Mouse (Mus musculus) spleen, adult 12 weeks (tissue): ENCODE data around the gene Prss29.

Experiments used
- DNase-seq: peaks from one replicate; pipeline ENCODE4 v3.0.0; 2022; ENCODE audit warnings: low spot score

The Prss29 gene

GRCm38 (mm10) chr17:25318354-25318753 is at the start of gene Prss29:
Gene Prss29, plus strand, starts transcription at chr17:25318654.
- no peak for DNase-seq

DNA sequence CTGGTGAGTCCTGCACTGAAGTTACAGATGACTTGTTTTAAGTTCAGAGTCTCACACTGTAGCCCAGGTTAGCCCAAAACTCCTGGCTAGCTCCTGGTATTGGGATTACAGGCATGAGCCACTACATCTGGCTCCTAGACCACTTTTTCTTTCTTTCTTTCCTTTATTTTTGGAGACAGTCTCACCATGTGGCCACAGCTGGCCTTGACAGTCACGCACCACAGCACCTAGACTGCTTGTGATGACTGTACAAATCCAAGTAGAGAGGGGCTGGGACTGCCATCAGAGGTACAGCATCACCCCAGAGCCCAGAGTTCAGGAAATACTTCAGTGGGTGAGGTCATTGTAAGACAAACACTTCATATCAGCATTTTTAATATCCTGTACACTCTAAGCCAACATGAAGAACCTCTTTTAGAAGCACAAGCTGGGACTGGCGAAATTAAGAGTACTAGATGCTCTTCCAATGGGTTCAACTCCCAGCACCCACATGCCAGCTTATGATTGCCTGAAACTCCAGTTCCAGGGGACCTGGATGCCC is 47.6 kb upstream of the Prss29 start:
- DNase-seq, result no peak

GRCm38 (mm10) chr17:25272326-25272725 is 46.1 kb upstream of the Prss29 start:
- DNase-seq, result peak; percentile 42

- DNase-seq, result peak; percentile 92
These were observed 45.3 kb upstream of the Prss29 start for GRCm38 (mm10) chr17:25272951-25273705.

DNA sequence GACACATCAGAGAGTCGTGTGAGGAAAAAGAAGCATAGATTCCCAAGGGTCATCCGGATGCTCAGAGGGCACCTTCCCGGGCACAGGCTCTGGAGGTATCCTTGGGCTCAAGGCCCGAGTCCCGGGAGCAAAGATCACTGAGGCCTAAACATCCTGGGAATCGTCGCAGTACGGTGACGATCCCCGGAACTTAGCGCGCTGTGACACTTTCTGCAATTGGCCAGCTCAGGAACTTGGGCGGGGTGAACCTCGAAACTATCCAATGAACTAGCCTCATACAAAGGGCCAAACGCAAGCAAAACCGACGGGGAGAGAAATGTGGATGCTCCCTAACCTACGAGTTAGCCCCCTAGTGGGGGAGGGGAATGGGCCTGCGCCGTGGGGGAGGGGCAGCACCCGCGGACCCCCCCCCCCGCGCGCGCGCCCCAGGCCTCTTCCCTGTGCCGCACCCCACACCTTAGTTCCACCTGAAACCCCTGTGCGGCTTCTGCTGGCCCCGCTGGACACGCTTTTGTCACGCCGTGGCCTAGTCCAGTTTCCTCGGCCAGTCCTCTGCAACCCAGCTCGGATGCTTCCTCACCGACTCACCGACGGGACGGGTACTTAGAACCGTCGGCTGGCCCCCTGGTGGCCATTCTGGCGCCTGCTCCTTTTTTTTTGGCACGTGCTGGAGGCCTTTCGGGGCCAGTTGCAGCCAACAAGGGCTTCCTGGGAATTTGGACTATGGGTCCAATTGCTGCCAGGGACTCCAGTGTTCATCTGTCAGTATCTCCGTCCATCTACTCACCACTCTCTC is 44.5 kb upstream of the Prss29 start:
- DNase-seq, result peak; percentile 94

GRCm38 (mm10) chr17:25274571-25275346 is 43.7 kb upstream of the Prss29 start, which contains the start of gene Ube2i:
Gene Ube2i, minus strand, starts transcription at chr17:25274622.
- no peak for DNase-seq

DNA sequence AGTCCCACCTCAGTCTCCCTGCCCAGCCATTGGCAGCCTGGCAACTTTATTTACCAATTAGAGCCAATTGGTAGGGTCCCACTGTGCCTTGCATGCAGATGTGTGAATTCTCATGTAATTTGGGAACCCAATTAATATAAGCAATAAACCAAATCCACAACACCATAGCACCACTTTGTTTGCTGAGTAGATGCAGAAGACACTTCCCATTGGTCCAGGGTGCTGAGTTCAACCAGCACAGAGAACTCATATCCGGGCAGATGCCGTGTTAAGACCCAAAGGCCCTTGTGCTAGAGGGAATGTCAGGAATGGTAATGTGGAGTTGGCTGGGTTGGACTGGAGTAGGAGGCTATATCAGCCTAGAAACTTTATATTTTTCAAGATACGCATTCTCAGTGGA is 42.6 kb upstream of the Prss29 start:
- DNase-seq, result no peak

- peak; percentile 17 for DNase-seq
These were observed 36.3 kb upstream of the Prss29 start for GRCm38 (mm10) chr17:25282133-25282532.

GRCm38 (mm10) chr17:25285033-25285432 is 33.4 kb upstream of the Prss29 start:
- peak; percentile 53 for DNase-seq

DNA sequence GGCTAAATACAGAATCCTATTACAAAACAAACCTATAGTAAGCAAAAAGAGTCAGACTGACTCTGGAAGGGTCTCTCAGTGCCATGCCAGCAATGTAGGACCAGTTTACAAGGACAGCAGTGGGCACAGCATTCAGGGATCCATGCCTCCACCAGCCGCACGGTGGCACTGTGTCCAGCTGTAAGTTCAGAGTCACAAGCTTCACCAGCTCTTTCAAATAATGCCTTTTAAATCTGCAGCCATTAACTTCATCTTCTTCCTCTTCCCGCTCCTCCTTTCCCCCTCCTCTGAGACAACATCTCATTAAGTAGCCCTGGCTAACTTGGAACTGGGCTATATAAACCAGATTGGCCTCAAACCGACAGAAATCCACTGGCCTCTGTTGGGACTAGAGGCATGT is 29.6 kb upstream of the Prss29 start:
- DNase-seq, result no peak

DNA sequence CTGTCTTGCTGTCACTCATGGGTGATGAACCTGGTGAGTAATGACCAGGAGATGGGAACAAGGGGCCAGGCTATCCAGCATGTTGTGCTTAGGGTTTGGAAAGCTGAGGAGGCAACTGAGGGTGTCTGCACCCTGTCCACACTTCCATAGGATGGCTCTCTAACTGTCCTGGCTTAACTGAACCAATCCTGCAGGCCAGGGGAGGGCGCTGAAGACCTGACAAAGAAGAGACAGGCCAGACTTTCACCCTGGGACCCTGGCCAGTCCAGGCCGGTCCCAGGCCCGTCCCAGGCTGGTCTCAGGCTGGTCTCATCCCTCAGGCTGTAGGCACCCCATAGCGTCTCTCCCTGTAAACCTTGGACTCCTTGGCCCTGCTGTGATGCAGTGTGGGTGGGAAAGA is 28.0 kb upstream of the Prss29 start:
- DNase-seq, result no peak

- no peak for DNase-seq
These were observed 25.0 kb upstream of the Prss29 start for GRCm38 (mm10) chr17:25293495-25293894.

- no peak for DNase-seq
These were observed 24.3 kb upstream of the Prss29 start for GRCm38 (mm10) chr17:25294111-25294510.

DNA sequence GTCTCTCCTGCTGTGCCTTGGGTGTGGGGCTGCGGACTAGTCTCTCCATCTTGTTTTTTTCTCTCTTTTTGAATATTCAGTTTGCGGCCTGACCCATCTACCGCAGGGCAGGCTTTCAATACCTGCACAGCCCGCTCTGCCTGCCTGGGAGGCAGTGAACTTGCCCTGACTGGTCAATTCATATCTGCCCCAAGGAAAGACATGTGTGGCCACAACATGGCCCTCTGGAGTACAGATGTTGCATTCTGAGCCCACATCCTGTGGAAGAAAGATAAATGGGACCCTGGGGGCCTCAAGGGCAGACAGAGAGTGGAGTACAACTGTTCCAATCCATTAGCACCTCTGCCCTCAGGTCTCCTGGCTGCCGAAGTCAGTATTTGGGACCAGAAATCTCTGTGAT is 20.4 kb upstream of the Prss29 start, which contains the start of gene Prss34:
Gene Prss34, plus strand, starts transcription at position 301 of the 400 bp plus-strand sequence.
- DNase-seq, result no peak

- no peak for DNase-seq
These were observed 10.1 kb upstream of the Prss29 start, which contains the start of gene Prss28 for GRCm38 (mm10) chr17:25308346-25308745. Gene Prss28, plus strand, starts transcription at chr17:25308646.

GRCm38 (mm10) chr17:25320819-25321218 is 2.4 kb downstream of the Prss29 start:
- no peak for DNase-seq

DNA sequence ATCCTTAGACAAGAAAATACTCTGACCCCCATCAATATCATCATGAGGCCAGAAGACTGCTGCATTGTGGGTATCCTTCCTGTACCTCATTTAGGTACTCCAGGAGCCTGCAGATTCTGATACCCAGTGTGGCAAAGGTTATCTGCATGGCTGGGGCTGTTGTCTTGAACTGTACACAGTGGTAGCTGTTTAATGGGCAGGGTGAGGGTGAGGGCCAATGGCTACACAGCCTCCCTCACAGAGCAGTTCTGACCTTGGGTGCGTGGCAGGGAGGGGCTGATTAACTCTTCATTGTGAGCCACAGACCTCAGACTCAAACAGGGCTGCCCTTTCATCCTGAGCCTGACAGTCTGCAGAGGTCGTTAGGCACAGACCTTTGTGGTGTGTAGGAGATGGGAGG is 4.5 kb downstream of the Prss29 start:
- no peak for DNase-seq

DNA sequence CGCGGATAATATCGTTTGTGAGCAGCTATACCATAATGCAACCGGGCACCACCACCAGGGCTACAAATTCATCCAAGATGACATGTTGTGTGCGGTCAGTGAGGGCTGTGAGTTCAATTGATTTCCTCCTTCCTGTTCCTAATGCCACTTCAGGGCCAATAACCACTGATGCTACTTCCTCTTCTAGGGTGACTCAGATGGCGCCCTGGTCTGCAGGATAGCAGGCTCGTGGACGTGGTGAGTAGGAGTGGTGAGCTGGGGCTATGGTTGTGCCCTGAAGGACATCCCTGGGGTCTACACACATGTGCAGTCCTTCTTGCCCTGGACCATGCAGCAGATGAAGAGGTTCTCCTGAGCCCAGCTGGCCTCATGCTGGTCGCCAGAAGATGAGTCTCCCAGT is 13.9 kb downstream of the Prss29 start:
- DNase-seq, result no peak

GRCm38 (mm10) chr17:25333943-25334342 is 15.5 kb downstream of the Prss29 start:
- DNase-seq, result peak; percentile 10

- no peak for DNase-seq
These were observed 19.8 kb downstream of the Prss29 start for GRCm38 (mm10) chr17:25338218-25338617.

GRCm38 (mm10) chr17:25340003-25340402 is 21.5 kb downstream of the Prss29 start:
- DNase-seq, result no peak

DNA sequence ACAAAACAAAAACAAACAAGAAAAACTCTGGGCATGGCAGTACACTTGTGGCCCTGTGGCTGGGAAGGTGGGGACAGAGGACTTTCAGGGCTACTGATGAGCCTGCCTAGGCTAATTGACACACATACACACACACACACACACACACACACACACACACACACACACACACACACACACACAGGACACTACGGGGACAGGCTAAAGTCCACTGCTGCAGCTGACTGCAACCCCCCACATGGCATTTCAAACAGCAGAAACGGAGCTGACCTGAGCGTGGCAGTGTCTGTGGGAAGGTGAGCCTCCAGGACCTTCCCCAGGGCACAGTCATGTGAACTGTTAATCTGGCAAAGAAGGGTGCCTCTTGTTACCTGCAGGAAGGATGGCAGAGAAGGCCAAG is 23.0 kb downstream of the Prss29 start:
- no peak for DNase-seq
